Mouse (Mus musculus) 416B (cell line): ENCODE measurements around the gene Dmac1.
"Not testable (repeated sequence)": the region's sequence is repeated elsewhere in the genome, so short reads cannot be mapped to it uniquely, and the experiment has no call there.

Source experiments
- DNase-seq: peaks from one replicate; pipeline ENCODE4 v3.0.0; 2011; ENCODE audit warnings: low read depth

The Dmac1 gene

DNA sequence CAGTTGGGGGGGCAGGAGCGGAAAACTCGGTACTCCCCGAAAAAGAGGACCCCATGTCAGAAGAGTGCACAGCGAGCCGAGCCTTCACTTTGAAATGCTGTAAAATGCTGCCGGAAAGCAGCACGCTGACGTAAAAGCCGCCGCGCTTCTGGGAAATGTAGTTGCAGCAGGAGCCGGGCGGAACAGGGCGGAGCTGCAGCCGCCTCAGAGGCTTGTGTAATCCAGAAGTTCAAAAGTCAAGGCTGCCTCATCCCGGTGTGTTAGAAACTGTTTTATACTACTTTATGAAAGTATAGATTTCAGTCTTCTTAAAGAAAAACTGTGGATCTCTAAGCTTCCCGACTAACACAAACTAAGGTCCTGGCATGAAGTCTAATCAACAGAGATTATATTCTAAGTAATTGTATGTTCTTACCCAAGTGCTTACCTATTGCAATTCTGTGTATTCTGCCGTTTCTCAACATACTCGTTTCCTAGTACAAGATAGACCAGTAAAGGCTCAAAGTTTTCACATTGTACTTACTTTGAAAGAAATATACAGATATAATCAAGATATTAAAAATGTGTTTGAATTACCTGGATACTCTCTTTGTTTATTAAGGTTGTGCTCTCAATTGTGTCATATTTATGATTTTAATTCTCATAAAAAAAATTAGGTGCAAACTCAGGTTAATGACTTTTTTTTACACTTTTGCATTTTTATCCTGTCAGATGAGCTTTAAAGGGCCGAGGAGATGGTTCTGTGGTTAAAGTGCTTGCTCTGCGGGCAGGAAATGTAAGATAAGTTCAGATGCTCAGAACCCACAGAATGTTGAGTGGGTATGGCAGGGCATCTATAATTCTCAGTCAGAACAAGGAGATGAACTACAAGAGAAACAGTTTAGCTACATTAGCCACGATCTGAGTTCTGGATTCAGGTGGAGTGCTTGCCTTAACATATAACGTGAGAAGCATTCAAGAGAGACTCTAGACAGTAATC is at the start of gene Dmac1:
Gene Dmac1 (minus strand): TSS at position 109 of the 979 bp plus-strand sequence.
- DNase-seq: peak; percentile 93

DNA sequence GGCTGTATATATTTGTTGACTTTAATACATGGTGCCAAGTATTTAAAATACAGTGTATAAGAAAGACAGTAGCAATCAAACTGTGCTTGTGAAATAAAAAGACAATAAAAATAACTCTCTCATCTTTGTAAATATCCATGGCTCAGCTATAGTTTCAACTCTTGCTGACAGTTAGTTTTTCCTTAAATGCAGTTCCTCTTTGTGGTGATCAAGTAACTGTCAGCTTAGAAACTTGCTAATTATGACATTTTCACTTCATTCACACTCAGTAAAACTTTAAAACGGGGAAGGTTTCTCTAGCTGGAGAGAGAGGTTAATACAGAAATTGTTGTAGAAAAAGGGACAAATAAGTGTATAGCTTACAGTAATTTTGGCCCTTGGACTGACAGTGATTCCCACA is 37.3 kb upstream of the Dmac1 start:
- no peak for DNase-seq

DNA sequence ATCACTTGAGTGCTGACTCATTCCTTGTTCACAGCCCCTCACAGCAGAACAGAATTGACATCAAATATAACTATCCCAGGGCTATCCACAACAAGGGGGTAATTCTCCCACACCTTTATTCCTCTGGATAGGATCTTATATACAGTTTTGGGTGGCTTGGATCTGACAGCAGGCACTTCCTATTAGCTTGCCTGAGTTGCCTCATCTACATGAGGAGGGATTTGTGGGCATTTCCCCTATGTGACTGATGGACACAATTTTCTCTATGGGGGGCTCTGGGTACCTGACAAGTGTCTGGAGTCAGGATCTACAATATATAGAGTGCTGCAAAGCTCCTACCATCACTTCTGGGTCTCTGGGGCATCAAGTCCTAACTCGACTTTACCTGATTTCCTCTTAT is 36.9 kb upstream of the Dmac1 start:
- no peak for DNase-seq

DNA sequence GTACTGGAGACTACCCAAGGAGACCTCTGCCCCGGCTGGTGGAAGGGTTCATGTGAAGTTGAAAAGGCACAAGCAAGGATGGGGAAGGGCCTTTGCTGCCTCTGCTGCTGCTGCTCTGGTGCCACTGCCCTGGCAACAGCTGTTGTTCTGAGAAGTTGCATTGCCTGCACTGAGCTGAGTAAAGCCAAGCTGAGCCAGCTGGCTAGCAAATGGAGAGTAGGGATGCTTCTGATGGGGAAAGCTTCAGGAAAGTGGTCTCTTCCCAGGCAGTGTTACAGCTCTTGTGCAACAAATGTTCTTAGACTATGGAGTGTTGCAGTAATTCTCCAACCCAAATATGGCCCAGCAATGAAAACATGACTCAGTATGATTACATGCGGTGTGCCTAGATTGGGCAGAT is 33.8 kb upstream of the Dmac1 start:
- DNase-seq: peak; percentile 1

DNA sequence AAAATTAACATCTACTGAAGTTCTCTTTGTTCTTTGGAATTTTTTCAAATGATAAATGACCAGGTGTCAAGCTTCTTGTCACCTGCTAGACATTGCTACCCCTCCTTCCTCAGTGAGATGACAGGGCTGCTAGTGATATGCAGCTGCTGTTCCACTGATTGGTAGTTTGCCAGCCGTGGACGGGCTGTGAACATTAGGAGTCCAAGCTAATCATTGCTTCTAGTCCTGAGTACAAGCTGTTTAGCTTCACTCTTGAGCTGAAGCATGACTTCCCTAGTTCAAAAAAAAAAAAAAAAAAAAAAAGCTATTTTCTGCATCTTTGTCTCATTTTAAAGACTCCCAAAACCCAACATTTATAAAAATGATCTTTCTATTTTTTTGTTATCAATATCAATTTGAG is 33.2 kb upstream of the Dmac1 start:
- DNase-seq: no peak

DNA sequence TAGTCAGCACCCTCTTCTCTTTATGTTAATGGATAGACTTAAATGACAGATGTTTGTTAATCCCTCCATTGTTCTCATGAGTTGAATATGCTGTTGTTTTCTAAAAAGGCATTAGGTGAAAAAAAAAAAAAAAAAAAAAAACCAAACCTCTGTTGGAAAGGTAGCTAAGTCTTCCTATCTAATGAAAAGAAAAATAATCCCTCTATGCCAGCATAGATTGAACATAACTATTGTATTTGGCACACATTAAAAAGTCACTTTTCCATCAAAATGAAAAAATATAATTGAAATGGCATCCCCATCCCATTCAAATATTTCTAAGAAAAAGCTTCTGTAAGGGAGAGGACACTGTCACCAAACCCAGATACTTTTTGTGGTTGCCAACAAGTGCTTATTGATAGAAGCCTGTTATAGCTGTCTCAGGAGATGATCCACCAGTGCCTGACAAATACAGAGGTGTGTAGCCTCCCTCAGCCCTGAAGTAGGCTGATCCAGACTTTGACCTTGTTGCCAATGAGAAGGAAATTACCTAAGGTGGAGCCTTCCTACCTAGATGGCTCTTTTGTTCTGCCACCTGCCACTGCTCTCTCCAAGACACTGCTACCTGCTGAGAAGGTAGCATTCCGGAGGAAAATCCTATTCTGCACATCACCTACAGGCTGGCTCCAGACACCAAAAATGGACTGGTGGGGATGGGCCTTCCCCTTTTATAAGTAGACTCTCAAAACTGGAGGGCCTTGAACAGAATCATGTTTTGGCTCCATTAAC is 22.3 kb upstream of the Dmac1 start:
- no peak for DNase-seq

DNA sequence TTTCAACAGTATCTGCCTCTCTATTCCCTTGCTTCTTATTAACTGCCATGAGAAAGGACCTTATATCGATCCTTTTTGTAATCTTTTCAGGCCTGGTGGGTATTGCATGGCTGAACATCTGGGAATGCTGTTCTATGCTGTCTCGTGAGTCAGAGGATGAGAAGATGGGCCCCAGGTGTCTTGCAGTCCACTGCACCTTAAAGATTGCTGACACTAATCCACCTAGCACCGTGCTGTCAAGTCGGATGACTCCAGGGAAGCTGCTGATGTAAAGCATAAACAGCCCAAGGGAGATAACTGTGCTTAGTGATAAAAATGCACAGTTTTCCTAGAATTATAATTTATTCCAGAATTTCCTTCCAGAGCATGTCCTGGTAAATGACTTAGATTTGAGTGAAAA is 14.2 kb upstream of the Dmac1 start:
- DNase-seq: no peak

DNA sequence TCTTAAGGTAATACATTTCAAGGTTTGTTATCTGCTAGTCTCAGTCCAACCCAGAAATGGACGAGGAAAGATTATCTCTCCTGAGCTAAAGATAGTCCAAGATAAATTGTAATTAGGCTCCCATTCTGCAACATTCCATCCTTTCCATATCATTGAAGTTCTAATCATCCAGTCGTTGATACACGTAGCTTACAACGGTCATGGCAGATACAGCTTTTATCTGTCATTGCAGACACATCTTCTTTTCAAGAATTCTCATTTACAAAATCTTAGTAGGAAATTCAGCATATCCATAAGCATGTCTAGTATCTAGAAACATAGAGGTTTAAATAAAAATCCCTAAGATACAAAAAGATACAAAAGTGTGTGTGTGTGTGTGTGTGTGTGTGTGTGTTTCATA is 13.0 kb upstream of the Dmac1 start:
- no peak for DNase-seq

DNA sequence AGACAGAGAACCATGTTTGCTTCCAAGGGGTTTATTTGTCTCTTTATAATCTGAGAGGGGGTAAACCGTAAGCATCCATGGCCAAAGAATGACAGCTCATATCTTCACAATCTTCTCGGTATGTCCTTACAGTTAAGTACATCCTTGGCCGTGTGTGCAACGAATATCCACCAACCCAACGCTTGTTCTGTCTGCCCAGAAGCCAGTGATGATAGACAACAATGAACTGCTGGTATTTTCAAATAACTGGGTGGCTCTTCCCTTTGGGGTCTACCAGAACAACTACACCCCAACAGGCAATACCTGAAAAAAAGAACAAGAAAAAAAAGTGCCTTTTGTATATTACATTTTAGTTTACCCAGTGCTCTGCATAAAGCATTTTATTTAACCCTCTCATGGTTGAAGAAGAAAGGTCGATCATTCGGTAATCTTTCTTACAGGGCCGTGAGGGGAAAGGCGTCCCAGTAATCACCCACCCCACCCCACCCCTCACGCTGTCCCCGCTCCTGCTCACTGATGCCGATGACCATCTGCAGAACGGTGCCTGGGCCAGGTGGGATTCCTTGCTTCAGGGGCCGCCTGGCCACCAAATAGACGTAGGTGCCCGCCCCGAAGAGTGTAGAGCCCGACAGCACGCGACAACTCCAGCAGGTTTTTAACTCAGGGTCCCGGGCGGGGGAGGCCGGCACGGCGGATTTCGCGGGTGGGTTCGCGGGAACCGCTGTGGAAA is 473 bp downstream of the Dmac1 start:
- DNase-seq: no peak

DNA sequence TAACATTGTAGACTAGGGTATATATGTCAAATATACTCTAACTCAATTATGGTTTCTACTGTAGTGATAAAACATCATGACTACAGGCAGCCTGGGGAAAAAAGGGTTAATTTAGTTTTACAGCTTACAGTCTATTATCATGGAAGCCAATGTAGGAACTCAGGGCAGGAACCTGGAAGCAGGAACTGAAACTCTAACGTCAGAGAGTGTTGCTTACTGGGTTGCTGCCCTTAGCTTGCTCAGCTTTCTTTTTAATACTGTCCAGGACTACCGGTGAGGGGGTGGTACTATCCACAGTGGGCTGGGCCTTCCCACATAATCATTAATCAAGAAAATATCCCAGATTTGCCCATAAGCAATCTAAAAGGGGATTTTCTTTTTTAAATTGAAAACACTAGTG is 2.4 kb downstream of the Dmac1 start:
- DNase-seq: no peak

DNA sequence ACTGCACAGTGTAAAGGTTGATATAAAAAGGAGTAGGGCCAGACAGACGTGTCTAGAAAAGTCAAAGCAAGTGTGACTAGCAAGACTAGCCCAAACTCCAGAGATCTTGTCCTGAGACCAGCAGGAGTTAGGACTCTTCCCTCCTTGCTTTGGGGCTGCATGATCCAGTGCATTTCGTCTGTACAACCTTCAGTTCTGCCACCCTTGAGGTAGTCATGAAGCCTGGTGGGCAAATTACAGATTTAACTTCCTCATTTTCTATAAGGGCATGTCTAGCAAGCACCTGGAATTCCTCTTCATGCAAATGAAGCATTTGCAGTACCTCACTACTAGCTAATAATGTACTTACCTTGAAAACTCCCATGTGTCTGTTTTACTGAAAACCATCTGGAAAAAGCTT is 10.2 kb downstream of the Dmac1 start:
- DNase-seq: no peak

DNA sequence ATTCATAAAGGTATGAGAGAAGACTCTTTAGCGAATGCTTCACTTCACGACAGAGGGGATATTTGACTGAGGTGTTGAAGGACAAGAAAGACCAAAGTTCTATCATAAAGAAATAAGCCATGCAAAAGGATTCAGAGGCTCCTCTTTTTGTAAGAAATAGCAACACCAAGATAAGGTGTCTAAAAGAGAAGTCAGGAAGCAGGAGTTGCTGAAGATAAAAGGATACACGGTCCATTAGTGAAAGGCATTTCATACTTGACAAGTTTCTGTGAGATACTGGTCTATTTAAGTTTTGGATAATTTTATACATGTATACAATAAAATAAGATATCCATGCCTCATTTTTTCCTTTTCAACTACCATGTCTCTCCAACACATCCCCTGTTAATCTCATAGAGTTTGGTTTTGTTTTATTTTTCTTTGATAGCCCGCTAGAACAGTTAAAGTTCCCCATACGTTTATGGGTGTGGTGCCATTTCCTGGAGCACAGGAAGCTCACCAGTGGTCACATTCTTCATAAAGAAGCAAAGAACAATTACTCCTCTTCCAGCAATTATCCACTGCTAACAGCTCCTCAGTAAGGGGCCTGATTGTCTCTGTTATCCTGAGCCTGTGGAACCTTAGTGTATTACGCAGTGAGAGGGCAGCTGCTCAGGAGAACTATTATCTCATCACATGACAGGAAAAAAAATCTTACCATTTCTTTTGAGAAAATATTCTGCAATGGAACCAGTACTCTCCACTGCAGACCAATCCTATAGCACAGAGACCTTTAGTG is 11.1 kb downstream of the Dmac1 start:
- peak; percentile 8 for DNase-seq

DNA sequence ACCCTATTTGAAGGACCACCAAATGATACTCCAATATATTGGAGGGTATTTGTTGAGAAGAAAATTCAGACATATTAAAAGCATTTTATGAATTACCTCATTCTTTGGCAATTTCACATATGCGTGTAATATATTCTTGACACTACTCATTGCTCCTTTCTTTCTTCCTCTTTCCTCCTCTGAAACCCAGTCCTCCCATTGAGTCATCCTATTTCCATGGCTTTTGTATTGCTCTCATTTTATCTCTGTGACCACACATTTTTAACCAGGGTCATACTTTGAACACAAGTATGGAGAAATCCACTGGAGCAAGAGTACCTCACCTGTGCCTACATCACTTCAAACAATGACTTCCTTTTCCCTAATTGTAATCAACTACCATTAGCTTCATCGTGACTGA is 13.9 kb downstream of the Dmac1 start:
- no peak for DNase-seq

DNA sequence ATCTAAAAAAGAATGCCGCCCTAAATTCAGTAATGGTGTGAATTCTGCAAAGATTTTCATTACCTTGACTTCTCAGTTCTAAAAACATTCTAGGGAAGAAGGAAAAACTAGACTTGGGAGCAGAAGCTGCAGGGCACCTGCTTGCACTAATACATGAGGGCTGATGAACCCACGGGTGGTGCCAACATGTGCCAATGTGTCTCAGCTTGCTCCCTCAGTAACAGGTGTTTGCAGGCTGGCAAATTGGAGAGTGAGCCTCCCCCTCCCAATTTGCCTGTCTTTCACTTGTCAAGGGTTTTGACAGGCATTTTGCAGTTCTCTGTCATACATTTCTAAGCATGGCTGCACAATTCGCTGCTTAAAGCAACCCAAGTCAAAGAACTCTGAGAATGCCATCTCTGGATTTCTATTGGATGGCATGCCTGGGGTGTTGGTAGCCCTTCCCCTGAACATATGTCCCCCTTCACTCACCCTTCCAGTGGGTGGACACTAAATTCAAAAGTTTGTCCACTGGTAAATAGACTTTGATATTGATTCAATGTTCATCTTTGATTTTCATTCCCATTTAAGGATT is 14.5 kb downstream of the Dmac1 start:
- no peak for DNase-seq

DNA sequence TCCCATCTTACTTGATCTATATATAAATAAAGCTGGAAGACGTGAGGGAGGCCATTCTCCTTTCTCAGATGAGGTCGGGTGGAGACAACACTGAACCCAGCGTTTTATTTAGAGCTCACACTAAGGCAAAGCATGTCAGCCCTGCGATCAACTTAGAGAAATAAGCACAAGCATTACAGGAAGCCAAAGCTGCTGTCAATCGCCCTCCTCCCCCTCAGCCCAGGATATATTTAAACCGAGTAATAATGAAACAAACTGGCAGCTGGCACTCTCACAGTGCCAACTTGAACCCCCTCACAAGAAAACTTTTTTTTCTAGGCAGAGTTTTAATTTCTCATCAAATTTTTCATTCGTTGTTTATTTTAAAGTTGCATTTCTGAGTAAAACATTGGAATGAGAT is 15.7 kb downstream of the Dmac1 start:
- no peak for DNase-seq

DNA sequence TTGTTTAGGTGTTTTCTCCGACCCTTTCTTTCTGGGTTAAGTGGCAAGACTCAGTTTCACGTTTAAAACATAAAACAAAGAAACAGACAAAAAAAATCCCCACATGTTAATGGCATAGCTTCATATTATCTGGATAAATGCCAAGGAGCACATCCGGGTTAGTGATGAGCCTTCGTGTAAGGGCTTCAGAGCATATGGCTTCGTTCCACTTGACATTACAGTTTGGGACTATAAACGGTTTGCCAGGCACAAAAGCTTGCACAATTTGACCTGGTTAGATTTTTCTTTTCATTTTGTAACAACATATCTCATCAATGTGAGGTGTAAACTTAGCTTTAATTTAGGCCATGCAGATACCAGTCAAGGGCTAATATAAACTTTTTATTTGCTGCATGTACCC is 17.9 kb downstream of the Dmac1 start:
- DNase-seq: no peak

DNA sequence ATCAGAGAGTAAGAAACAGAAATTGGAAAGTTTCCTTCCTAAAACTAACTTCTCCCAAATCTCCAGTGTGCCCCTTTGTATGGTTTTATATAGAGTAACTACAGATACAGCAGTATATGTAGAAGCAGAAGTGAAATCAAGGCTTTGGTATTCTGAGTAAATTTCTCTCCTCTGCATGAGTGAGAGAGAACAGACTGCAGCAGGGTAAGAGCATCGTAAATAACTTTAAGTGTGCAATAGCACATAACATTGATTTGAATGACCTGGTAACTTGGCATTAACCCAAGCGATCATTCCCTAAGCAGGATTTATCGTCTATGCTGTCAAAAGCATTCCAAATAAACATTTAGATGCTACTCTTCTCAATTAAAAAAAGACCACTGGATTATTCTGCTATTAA is 18.7 kb downstream of the Dmac1 start:
- DNase-seq: no peak

DNA sequence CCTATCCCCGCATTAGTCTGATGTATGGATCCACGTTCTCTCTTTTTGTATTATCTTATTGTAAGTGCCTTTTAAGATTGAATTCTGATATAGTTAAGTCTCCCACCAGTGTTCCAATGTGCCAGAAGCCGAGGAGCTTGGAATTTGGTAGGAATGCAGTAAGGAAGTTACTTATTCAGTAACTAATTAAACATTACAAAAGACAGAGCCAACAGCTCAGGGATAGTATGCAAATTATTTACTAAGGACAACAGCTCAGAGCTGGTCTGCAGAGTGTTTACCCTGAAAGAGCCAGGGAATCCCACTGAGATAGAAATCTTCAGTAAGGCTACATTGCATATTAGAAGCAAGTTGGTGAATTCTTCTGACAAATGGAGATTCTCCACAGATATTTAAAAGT is 43.5 kb downstream of the Dmac1 start:
- not testable (repeated sequence) for DNase-seq
